Mouse (Mus musculus) kidney, adult 9 months (tissue): ENCODE results near the gene Chrng.

Experiments
- DNase-seq: peaks from one replicate; pipeline ENCODE4 v3.0.0; 2022

Chrng gene

DNA sequence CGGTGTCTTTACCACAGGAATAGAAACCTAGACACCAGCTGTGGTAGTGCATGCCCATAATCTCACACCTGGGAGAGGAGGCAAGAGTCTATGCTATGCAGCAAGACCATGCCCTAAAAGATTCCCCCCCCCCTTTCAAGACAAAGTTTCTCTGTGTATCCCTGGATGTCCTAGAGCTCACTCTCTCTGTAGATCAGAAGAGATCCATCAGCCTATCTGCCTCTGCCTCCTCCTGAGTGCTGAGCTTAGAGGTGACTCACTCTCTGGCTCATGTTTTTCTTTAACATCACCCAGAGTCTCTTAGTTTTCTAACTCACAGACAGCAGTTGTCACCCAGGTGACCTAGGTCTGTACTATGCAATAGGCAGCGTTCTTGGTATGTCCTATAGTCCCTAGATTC is 54.9 kb downstream of the Chrng start:
- no peak for DNase-seq
